Mouse (Mus musculus): ENCODE data around the gene Shroom1.

GRCm38 (mm10) chr11:53430300-53430669 is 26.7 kb upstream of the Shroom1 start:
- TF ChIP-seq CTCF (IDR thresholded peaks at IDR 0.05; ENCODE audit: control insufficient read depth, insufficient read depth, insufficient read length) = no peak
- TF ChIP-seq USF1 (IDR thresholded peaks at IDR 0.05; ENCODE audit: low read depth) = no peak
- TF ChIP-seq FOSL1 (IDR thresholded peaks at IDR 0.05; ENCODE audit: insufficient read depth, low read length, poor library complexity, severe bottlenecking) = no peak
- TF ChIP-seq MYOD1 (IDR thresholded peaks at IDR 0.05; ENCODE audit: control insufficient read depth, insufficient read length, low read depth) = no peak
- TF ChIP-seq MYOG (IDR thresholded peaks at IDR 0.05; ENCODE audit: control insufficient read depth, extremely low read depth, insufficient read length) = no peak
- peak; percentile 37 for TF ChIP-seq MAX (IDR thresholded peaks at IDR 0.05)
